Mouse (Mus musculus) myocyte (in vitro differentiated cells): ENCODE results near the gene Gm8332. TPM values are rescaled to one million over a fixed set of nuclear protein-coding genes. Genes with fewer than 3 reads are reported as not detected.
"Not testable (repeated sequence)": the region's sequence is repeated elsewhere in the genome, so short reads cannot be mapped to it uniquely, and the experiment has no call there.

ENCODE experiments used
- H3K27me3 ChIP-seq: one replicate; pipeline ENCODE4 v1.6.1; 2011; ENCODE audit not compliant: control insufficient read depth, insufficient read depth, insufficient read length
- H3K36me3 ChIP-seq: one replicate; pipeline ENCODE4 v1.6.1; 2011; ENCODE audit not compliant: control insufficient read depth, insufficient read depth
- H3K4me2 ChIP-seq: one replicate; pipeline ENCODE4 v1.6.1; 2011; ENCODE audit warnings: low read depth, control low read depth
- H3K4me3 ChIP-seq: one replicate; pipeline ENCODE4 v1.5.1; 2011; ENCODE audit warnings: mild to moderate bottlenecking, control low read depth, moderate library complexity
- H3K79me2 ChIP-seq: one replicate; pipeline ENCODE4 v1.6.1; 2011; ENCODE audit not compliant: control insufficient read depth, insufficient read depth
- H3ac ChIP-seq: one replicate; pipeline ENCODE4 v1.6.1; 2011; ENCODE audit not compliant: control insufficient read depth, insufficient read length
- CEBPB ChIP-seq: IDR thresholded peaks from 2 replicates; pipeline ENCODE4 v1.6.1; 2011; ENCODE audit warnings: mild to moderate bottlenecking, moderate library complexity; ENCODE audit not compliant: poor library complexity, insufficient read depth, severe bottlenecking
- MYOD1 ChIP-seq, 3 experiments: IDR thresholded peaks; one replicate each; pipeline ENCODE4 v1.6.1; 2011; ENCODE audit warnings: control low read depth in 2 of 3, low read depth in 2 of 3, mild to moderate bottlenecking in 2 of 3, moderate library complexity in 1 of 3; ENCODE audit not compliant: insufficient read length in 2 of 3, control insufficient read depth in 1 of 3
- MYOG ChIP-seq, 3 experiments: IDR thresholded peaks; one replicate each; pipeline ENCODE4 v1.6.1; 2011; ENCODE audit warnings: control low read depth in 2 of 3, low read depth in 2 of 3, mild to moderate bottlenecking in 2 of 3; ENCODE audit not compliant: insufficient read length in 2 of 3, control insufficient read depth in 1 of 3, insufficient read depth in 1 of 3
- POLR2AphosphoS2 ChIP-seq: IDR thresholded peaks from one replicate; pipeline ENCODE4 v1.6.1; 2011; ENCODE audit warnings: low read depth, control low read depth; ENCODE audit not compliant: insufficient read length
- TCF12 ChIP-seq: IDR thresholded peaks from one replicate; pipeline ENCODE4 v1.6.1; 2011; ENCODE audit warnings: mild to moderate bottlenecking, control low read depth; ENCODE audit not compliant: poor library complexity, insufficient read depth, severe bottlenecking
- USF1 ChIP-seq: IDR thresholded peaks from one replicate; pipeline ENCODE4 v1.6.1; 2011; ENCODE audit warnings: low read depth, mild to moderate bottlenecking, control low read depth, moderate library complexity
- polyA plus RNA-seq: library from polyadenylated mRNA; unstranded; fragments of >200 nt; fragmentation: generic; extraction: Trizol; gene quantifications from one replicate; pipeline ENCODE4 v1.2.1, GENCODE M21; 2012; ENCODE audit warnings: missing spikeins

Gm8332 gene
- 4.4 TPM for polyA plus RNA-seq

GRCm38 (mm10) chr12:88250000-88250399, at the start of gene Gm8332:
Gene Gm8332, minus strand, starts transcription at chr12:88250100.
- not testable (repeated sequence) for H3K4me3 ChIP-seq

DNA sequence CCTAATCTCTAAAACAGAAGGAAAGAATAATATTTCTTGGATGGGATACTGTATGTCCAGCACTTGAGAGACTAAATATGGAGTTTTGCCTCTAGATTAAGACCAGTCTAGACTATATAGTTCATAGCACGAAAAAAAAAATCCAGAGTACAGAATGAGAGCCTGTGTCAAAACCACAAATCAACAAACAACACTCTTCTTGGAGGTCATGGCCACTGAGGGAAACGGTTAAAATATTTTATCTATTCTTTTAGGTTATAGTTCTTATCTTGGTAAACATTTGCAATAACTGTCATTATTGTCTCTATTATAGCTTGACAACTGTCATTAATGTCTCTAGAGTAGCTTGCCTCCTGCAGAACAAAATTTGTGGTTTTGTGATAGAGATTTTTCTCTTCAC, 47.3 kb upstream of the Gm8332 start:
- H3K79me2 ChIP-seq, H3K4me3 ChIP-seq: not testable (repeated sequence)

More at GRCm38 (mm10) chr12:88250000-88250399, at the start of gene Gm8332:
- not testable (repeated sequence) for H3K36me3 ChIP-seq, H3K27me3 ChIP-seq, H3K79me2 ChIP-seq, H3K4me2 ChIP-seq, H3ac ChIP-seq

DNA sequence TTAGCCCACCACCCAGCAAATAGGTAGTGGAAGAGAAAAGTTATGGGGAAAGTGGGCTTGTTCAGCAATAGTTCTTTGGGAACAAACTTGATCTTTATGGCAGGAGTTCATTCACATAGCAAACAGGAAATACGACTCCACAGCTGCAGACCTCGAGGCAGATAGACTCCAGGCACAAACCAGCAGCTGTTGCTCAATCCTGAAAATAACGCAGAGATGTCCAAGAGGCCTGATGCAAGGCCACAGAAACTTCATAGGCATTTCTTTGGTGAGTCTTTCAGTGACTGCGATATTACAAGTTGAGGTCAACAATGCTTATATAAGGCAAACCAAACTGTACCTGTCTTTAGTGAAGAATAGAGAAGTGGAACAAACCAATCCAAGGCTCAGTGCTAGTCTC, 43.2 kb upstream of the Gm8332 start:
- H3ac ChIP-seq, H3K27me3 ChIP-seq, H3K79me2 ChIP-seq, H3K4me2 ChIP-seq, H3K4me3 ChIP-seq, H3K36me3 ChIP-seq: not testable (repeated sequence)
- TF ChIP-seq MYOG (IDR thresholded peaks at IDR 0.05; ENCODE audit: control insufficient read depth in 1 of 3, insufficient read depth in 1 of 3, insufficient read length in 2 of 3, low read depth in 2 of 3): peak in 2 of 3 experiments; percentile 48 to 83
- peak; percentile 98 for TF ChIP-seq CEBPB
- TF ChIP-seq MYOD1 (IDR thresholded peaks at IDR 0.05; ENCODE audit: control insufficient read depth in 1 of 3, insufficient read length in 2 of 3, low read depth in 2 of 3): peak; percentile 63 to 71 (median 68)
- TF ChIP-seq TCF12: peak; percentile 69

More for the DNA sequence above, 47.3 kb upstream of the Gm8332 start:
- H3K36me3 ChIP-seq, H3K4me2 ChIP-seq, H3ac ChIP-seq, H3K27me3 ChIP-seq: not testable (repeated sequence)

DNA sequence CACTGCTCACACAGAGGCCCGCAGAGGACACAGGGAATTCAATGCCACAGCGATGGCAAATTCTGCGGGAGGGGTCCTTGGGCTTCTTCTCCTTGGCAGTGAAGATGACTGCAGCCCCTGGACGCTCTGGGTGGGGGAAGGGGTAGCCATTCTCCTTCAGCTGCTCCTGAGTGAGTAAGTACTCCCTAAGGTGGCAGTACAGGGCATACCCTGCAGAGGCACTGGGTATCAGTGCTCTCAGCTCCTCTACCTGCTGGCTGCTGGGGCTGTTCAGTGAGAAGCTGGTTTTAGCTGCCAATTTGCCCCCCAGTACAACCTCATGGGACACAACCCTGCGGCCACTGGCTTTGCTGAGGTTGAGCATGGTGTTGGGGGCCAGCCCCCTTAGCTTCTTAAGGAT, 35.3 kb upstream of the Gm8332 start:
- H3K36me3 ChIP-seq, H3K4me2 ChIP-seq, H3K79me2 ChIP-seq, H3K27me3 ChIP-seq, H3ac ChIP-seq, H3K4me3 ChIP-seq: not testable (repeated sequence)

DNA sequence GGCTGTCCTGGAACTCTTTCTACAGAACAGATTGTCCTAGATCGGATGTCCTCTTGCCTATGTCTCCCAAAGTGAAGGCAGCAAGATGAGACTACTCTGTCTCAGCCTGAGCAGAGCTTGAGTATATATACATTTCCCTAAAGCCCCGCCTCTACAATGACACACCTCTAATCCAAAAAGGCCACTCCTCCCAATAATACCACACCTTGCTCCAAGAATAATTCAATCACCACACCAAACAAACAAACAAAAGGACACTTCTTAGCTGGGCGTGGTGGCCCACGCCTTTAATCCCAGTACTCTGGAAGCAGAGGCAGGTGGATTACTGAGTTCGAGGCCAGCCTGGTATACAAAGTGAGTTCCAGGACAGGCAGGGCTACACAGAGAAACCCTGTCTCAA, 24.5 kb upstream of the Gm8332 start, which contains the start of gene Gm5662:
Gene Gm5662, minus strand, starts transcription at position 101 of the 400 bp plus-strand sequence.
- H3K36me3 ChIP-seq, H3K79me2 ChIP-seq, H3K4me2 ChIP-seq, H3K4me3 ChIP-seq, H3ac ChIP-seq, H3K27me3 ChIP-seq: not testable (repeated sequence)

- Histone ChIP-seq H3K27me3 (no peaks in the 10 kb centered on the region), H3K4me2 (no peak overlapping the region), H3K36me3 (no peaks in the 10 kb centered on the region), H3K79me2 (no peaks in the 10 kb centered on the region), H3ac (no peak overlapping the region), H3K4me3 (no peak overlapping the region)
- no peak for TF ChIP-seq POLR2AphosphoS2
- 0 out of 2 replicates have a peak, but pooled peaks have one; percentile 29 for TF ChIP-seq CEBPB
These were observed 7.3 kb upstream of the Gm8332 start for GRCm38 (mm10) chr12:88257241-88257640.

DNA sequence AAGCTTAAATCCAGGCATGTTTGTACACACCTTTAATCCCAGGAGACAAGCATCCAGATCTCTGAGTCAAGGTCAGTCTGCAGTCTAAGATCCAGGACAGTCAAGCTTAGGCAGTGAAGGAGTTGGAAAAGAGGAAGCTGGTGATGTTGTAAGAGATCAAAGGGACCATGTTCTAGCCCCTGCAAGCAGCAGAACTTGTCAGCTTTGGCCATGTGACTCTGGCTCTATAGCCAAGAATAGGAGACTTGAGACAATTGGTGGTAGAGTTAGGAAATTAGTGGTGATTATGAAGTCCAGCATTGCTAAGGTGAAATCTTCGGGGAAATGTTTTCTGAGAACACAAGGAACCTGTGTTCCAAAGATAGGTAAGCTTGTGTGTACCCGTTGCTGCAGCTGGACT, 6.0 kb upstream of the Gm8332 start:
- not testable (repeated sequence) for H3K36me3 ChIP-seq, H3K79me2 ChIP-seq, H3K4me3 ChIP-seq, H3ac ChIP-seq, H3K27me3 ChIP-seq, H3K4me2 ChIP-seq
- TF ChIP-seq USF1: peak; percentile 57

DNA sequence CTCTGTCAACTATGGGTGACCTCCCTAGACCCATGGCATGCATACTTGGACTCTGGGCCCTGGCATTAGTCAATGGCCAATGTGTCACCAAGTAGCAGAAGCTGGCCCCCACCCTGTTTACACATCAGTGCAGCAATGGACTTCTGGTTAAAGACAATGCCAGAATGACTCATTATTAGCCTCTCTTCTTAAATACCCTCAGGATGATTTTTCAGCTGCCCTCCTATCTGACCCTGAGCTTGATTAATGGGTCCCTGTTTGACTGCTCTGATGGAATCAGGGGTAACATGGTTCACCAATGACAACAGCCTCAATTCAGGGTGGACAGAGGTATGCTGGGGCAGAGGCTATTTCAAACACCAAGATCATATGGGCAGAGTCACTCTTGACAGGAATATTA, 4.1 kb downstream of the Gm8332 start:
- not testable (repeated sequence) for H3K27me3 ChIP-seq, H3K4me2 ChIP-seq, H3ac ChIP-seq, H3K79me2 ChIP-seq, H3K4me3 ChIP-seq, H3K36me3 ChIP-seq

- not testable (repeated sequence) for H3K36me3 ChIP-seq, H3K79me2 ChIP-seq, H3K4me3 ChIP-seq, H3K27me3 ChIP-seq, H3K4me2 ChIP-seq, H3ac ChIP-seq
These were observed 7.0 kb downstream of the Gm8332 start for GRCm38 (mm10) chr12:88242940-88243339.
